Mouse (Mus musculus): ENCODE data around the gene Sfi1. TPM values are rescaled to one million over a fixed set of nuclear protein-coding genes. Genes with fewer than 3 reads are reported as not detected.

Sfi1 gene
- 15.0 and 16.0 TPM in 2 replicates for polyA plus RNA-seq (2015; fragmentation: Nextera tagmentation; extraction: Ambion mirVana)

- H3K9me3 ChIP-seq (replicated peaks), result no peaks in the 10 kb centered on the region
- H3K27me3 ChIP-seq, result no peaks in the 10 kb centered on the region
- no peak within 1 kb of the TSS for H3K4me3 ChIP-seq
- WGBS, result 85% methylated on average over 25 of the region's 25 CpGs
- no peaks in the 10 kb centered on the region for H3K36me3 ChIP-seq (ENCODE audit: poor library complexity, severe bottlenecking)
- no peaks in the 10 kb centered on the region for H3K4me1 ChIP-seq
- no peak within 1 kb of the TSS for H3K27ac ChIP-seq
- H3K4me2 ChIP-seq, result no peak within 1 kb of the TSS
- ATAC-seq, result no peak
- H3K9ac ChIP-seq, result no peak within 1 kb of the TSS
Observed at GRCm38 (mm10) chr11:3193363-3193762, at the start of gene Sfi1. Gene Sfi1 (minus strand): TSS chr11:3193463.

- no peak for ATAC-seq
- Histone ChIP-seq H3K9ac (no peak overlapping the region), H3K27me3 (no peaks in the 10 kb centered on the region), H3K4me1 (no peaks in the 10 kb centered on the region), H3K9me3 (replicated peaks) (no peaks in the 10 kb centered on the region), H3K36me3 (ENCODE audit: poor library complexity, severe bottlenecking) (peaks cover 91% of the 10 kb centered on the region), H3K4me2 (no peak overlapping the region), H3K27ac (no peak overlapping the region), H3K4me3 (no peak overlapping the region)
- WGBS, result 89% methylated on average over 7 of the region's 7 CpGs
Observed at GRCm38 (mm10) chr11:3242395-3242794, 49.1 kb upstream of the Sfi1 start.

- H3K9ac ChIP-seq, result no peak overlapping the region
- WGBS, result 85% methylated on average over 5 of the region's 5 CpGs
- H3K9me3 ChIP-seq (replicated peaks), result no peaks in the 10 kb centered on the region
- no peaks in the 10 kb centered on the region for H3K27me3 ChIP-seq
- H3K27ac ChIP-seq, result no peak overlapping the region
- peaks cover 91% of the 10 kb centered on the region for H3K36me3 ChIP-seq (ENCODE audit: poor library complexity, severe bottlenecking)
- no peak overlapping the region for H3K4me2 ChIP-seq
- H3K4me3 ChIP-seq, result no peak overlapping the region
- H3K4me1 ChIP-seq, result no peaks in the 10 kb centered on the region
- ATAC-seq, result no peak
Observed at GRCm38 (mm10) chr11:3235277-3235676, 42.0 kb upstream of the Sfi1 start.

GRCm38 (mm10) chr11:3233704-3234103 is 40.4 kb upstream of the Sfi1 start:
- no peak overlapping the region for H3K4me3 ChIP-seq
- H3K27ac ChIP-seq, result no peak overlapping the region
- H3K4me2 ChIP-seq, result no peak overlapping the region
- no peak overlapping the region for H3K9ac ChIP-seq
- H3K9me3 ChIP-seq (replicated peaks), result no peaks in the 10 kb centered on the region
- ATAC-seq, result no peak
- 94% methylated on average over 4 of the region's 4 CpGs for WGBS
- no peaks in the 10 kb centered on the region for H3K4me1 ChIP-seq
- H3K27me3 ChIP-seq, result no peaks in the 10 kb centered on the region
- peaks cover 91% of the 10 kb centered on the region for H3K36me3 ChIP-seq (ENCODE audit: poor library complexity, severe bottlenecking)

GRCm38 (mm10) chr11:3232248-3232647 is 39.0 kb upstream of the Sfi1 start:
- no peak overlapping the region for H3K4me2 ChIP-seq
- 87% methylated on average over 3 of the region's 3 CpGs for WGBS
- no peaks in the 10 kb centered on the region for H3K9me3 ChIP-seq (replicated peaks)
- H3K27ac ChIP-seq, result no peak overlapping the region
- no peaks in the 10 kb centered on the region for H3K27me3 ChIP-seq
- no peaks in the 10 kb centered on the region for H3K4me1 ChIP-seq
- H3K4me3 ChIP-seq, result no peak overlapping the region
- peaks cover 86% of the 10 kb centered on the region for H3K36me3 ChIP-seq (ENCODE audit: poor library complexity, severe bottlenecking)
- no peak for ATAC-seq
- H3K9ac ChIP-seq, result no peak overlapping the region

GRCm38 (mm10) chr11:3227113-3227512 is 33.9 kb upstream of the Sfi1 start:
- no peaks in the 10 kb centered on the region for H3K4me1 ChIP-seq
- H3K4me3 ChIP-seq, result no peak overlapping the region
- no peaks in the 10 kb centered on the region for H3K27me3 ChIP-seq
- no peak for ATAC-seq
- peaks cover 89% of the 10 kb centered on the region for H3K36me3 ChIP-seq (ENCODE audit: poor library complexity, severe bottlenecking)
- H3K27ac ChIP-seq, result no peak overlapping the region
- H3K4me2 ChIP-seq, result no peak overlapping the region
- no peaks in the 10 kb centered on the region for H3K9me3 ChIP-seq (replicated peaks)
- 95% methylated on average over 3 of the region's 3 CpGs for WGBS
- H3K9ac ChIP-seq, result no peak overlapping the region

GRCm38 (mm10) chr11:3223105-3223504 is 29.8 kb upstream of the Sfi1 start:
- H3K27ac ChIP-seq, result no peak overlapping the region
- no peak overlapping the region for H3K4me3 ChIP-seq
- no peak for ATAC-seq
- H3K9ac ChIP-seq, result no peak overlapping the region
- H3K4me1 ChIP-seq, result no peaks in the 10 kb centered on the region
- WGBS, result 71% methylated on average over 5 of the region's 5 CpGs
- H3K4me2 ChIP-seq, result no peak overlapping the region
- peaks cover 85% of the 10 kb centered on the region for H3K36me3 ChIP-seq (ENCODE audit: poor library complexity, severe bottlenecking)
- no peaks in the 10 kb centered on the region for H3K9me3 ChIP-seq (replicated peaks)
- no peaks in the 10 kb centered on the region for H3K27me3 ChIP-seq

- Histone ChIP-seq H3K4me2 (no peak overlapping the region), H3K9me3 (replicated peaks) (no peaks in the 10 kb centered on the region), H3K4me3 (no peak overlapping the region), H3K9ac (no peak overlapping the region), H3K27ac (no peak overlapping the region), H3K4me1 (no peaks in the 10 kb centered on the region), H3K36me3 (ENCODE audit: poor library complexity, severe bottlenecking) (peaks cover 85% of the 10 kb centered on the region), H3K27me3 (no peaks in the 10 kb centered on the region)
- no peak for ATAC-seq
- 97% methylated on average over 1 of the region's 1 CpGs for WGBS
Observed at GRCm38 (mm10) chr11:3212526-3212925, 19.3 kb upstream of the Sfi1 start.

GRCm38 (mm10) chr11:3206783-3207182 is 13.5 kb upstream of the Sfi1 start:
- Histone ChIP-seq H3K4me3 (no peak overlapping the region), H3K36me3 (ENCODE audit: poor library complexity, severe bottlenecking) (peaks cover 59% of the 10 kb centered on the region), H3K9ac (no peak overlapping the region), H3K4me2 (no peak overlapping the region), H3K4me1 (peaks cover 11% of the 10 kb centered on the region), H3K27ac (no peak overlapping the region), H3K27me3 (no peaks in the 10 kb centered on the region), H3K9me3 (replicated peaks) (no peaks in the 10 kb centered on the region)
- no peak for ATAC-seq
- WGBS, result 97% methylated on average over 3 of the region's 3 CpGs

- H3K27me3 ChIP-seq, result no peaks in the 10 kb centered on the region
- peaks cover 11% of the 10 kb centered on the region for H3K4me1 ChIP-seq
- H3K27ac ChIP-seq, result no peak overlapping the region
- WGBS, result 93% methylated on average over 3 of the region's 3 CpGs
- H3K36me3 ChIP-seq (ENCODE audit: poor library complexity, severe bottlenecking), result peaks cover 46% of the 10 kb centered on the region
- H3K9me3 ChIP-seq (replicated peaks), result no peaks in the 10 kb centered on the region
- no peak overlapping the region for H3K4me3 ChIP-seq
- no peak for ATAC-seq
- no peak overlapping the region for H3K9ac ChIP-seq
- no peak overlapping the region for H3K4me2 ChIP-seq
Observed at GRCm38 (mm10) chr11:3205207-3205606, 11.9 kb upstream of the Sfi1 start.

- H3K9ac ChIP-seq, result no peak overlapping the region
- H3K27ac ChIP-seq, result no peak overlapping the region
- WGBS, result 93% methylated on average over 2 of the region's 2 CpGs
- H3K36me3 ChIP-seq (ENCODE audit: poor library complexity, severe bottlenecking), result peaks cover 32% of the 10 kb centered on the region
- ATAC-seq, result no peak
- H3K9me3 ChIP-seq (replicated peaks), result no peaks in the 10 kb centered on the region
- H3K4me1 ChIP-seq, result peaks cover 11% of the 10 kb centered on the region
- H3K4me2 ChIP-seq, result peak overlapping the region; percentile 48
- H3K4me3 ChIP-seq, result peak overlapping the region; percentile 42; the same call in 1 of the 2 replicates
- no peaks in the 10 kb centered on the region for H3K27me3 ChIP-seq
Observed at GRCm38 (mm10) chr11:3203771-3204170, 10.5 kb upstream of the Sfi1 start.

- Histone ChIP-seq H3K27ac (peak overlapping the region; percentile 0; the same call in 1 of the 2 replicates), H3K4me1 (peaks cover 11% of the 10 kb centered on the region), H3K27me3 (no peaks in the 10 kb centered on the region), H3K4me3 (peak overlapping the region; percentile 42), H3K9me3 (replicated peaks) (no peaks in the 10 kb centered on the region), H3K9ac (peak overlapping the region; percentile 56), H3K4me2 (peak overlapping the region; percentile 48), H3K36me3 (ENCODE audit: poor library complexity, severe bottlenecking) (peaks cover 24% of the 10 kb centered on the region)
- ATAC-seq, result peak; percentile 34; the same call in 1 of the 2 replicates
- under 1% methylated on average over 47 of the region's 57 CpGs for WGBS
Observed at GRCm38 (mm10) chr11:3202781-3203441, 9.6 kb upstream of the Sfi1 start.

- peak within 1 kb of the TSS; percentile 48 for H3K4me2 ChIP-seq
- peak within 1 kb of the TSS; percentile 56 for H3K9ac ChIP-seq
- H3K4me3 ChIP-seq, result peak within 1 kb of the TSS; percentile 42
- H3K4me1 ChIP-seq, result peaks cover 11% of the 10 kb centered on the region
- no peaks in the 10 kb centered on the region for H3K27me3 ChIP-seq
- ATAC-seq, result peak; percentile 86
- peaks cover 23% of the 10 kb centered on the region for H3K36me3 ChIP-seq (ENCODE audit: poor library complexity, severe bottlenecking)
- peak within 1 kb of the TSS; percentile 0; the same call in 1 of the 2 replicates for H3K27ac ChIP-seq
- H3K9me3 ChIP-seq (replicated peaks), result no peaks in the 10 kb centered on the region
- under 1% methylated on average over 33 of the region's 57 CpGs for WGBS
Observed at GRCm38 (mm10) chr11:3202231-3202701, 9.0 kb upstream of the Sfi1 start, which contains the start of gene Eif4enif1. Gene Eif4enif1 (plus strand): TSS chr11:3202392.
